Mouse (Mus musculus) intestine, postnatal 0 days (tissue): Measurements from ENCODE around the gene Tmem150c. TPM values are rescaled to one million over a fixed set of nuclear protein-coding genes. Genes with fewer than 3 reads are reported as not detected.

Experiments used
- ATAC-seq: fragments of 200-750 bp; cut with Nextera tagmentation; 2 replicates; pipeline ENCODE4 v1.8.0; 2017; ENCODE audit warnings: mild to moderate bottlenecking, moderate TSS enrichment, moderate library complexity
- H3K27ac ChIP-seq: fragments of 300-500 bp; sonication (generic); 2 replicates; pipeline ENCODE4 v1.5.1; 2014; ENCODE audit warnings: mild to moderate bottlenecking, low read depth, low read length, moderate library complexity
- H3K27me3 ChIP-seq: fragments of 300-500 bp; sonication (generic); replicated peaks from 2 replicates; pipeline ENCODE4 v1.6.1; 2014; ENCODE audit warnings: low read length, mixed read lengths; ENCODE audit not compliant: control insufficient read depth, insufficient read depth
- H3K36me3 ChIP-seq: fragments of 300-500 bp; sonication (generic); 2 replicates; pipeline ENCODE4 v1.6.1; 2014; ENCODE audit warnings: mild to moderate bottlenecking, moderate library complexity; ENCODE audit not compliant: control insufficient read depth, insufficient read depth
- H3K4me1 ChIP-seq: fragments of 300-500 bp; sonication (generic); replicated peaks from 2 replicates; pipeline ENCODE4 v1.6.1; 2014; ENCODE audit warnings: antibody characterized with exemption, low read length, mixed read lengths; ENCODE audit not compliant: control insufficient read depth, insufficient read depth
- H3K4me2 ChIP-seq: fragments of 300-500 bp; sonication (generic); replicated peaks from 2 replicates; pipeline ENCODE4 v1.6.1; 2014; ENCODE audit warnings: low read depth, mild to moderate bottlenecking, moderate library complexity
- H3K4me3 ChIP-seq: fragments of 300-500 bp; sonication (generic); 2 replicates; pipeline ENCODE4 v1.5.1; 2014; ENCODE audit warnings: low read depth, low read length
- H3K9ac ChIP-seq: fragments of 300-500 bp; sonication (generic); 2 replicates; pipeline ENCODE4 v1.6.1; 2014; ENCODE audit warnings: mild to moderate bottlenecking, low read depth, low read length
- H3K9me3 ChIP-seq: fragments of 300-500 bp; sonication (generic); 2 replicates; pipeline ENCODE4 v1.6.1; 2016; ENCODE audit warnings: mixed run types; ENCODE audit not compliant: control insufficient read depth
- CTCF ChIP-seq: sonication (generic); IDR thresholded peaks from 2 replicates; pipeline ENCODE4 v1.5.1; 2016; ENCODE audit warnings: low read depth, mild to moderate bottlenecking, control low read depth, antibody characterized with exemption, moderate library complexity
- WGBS: fragments of 180-500 bp; shearing (Covaris S2); extraction: QIAGEN DNeasy Blood & Tissue Kit; methylation state at CpG from one replicate; pipeline ENCODE4 v1.1.7; 2014; 5-methylcytosine and 5-hydroxymethylcytosine counted together
- polyA plus RNA-seq: library from polyadenylated mRNA; unstranded; fragments of >200 nt; fragmentation: Nextera tagmentation; extraction: Ambion mirVana; gene quantifications from 2 replicates; pipeline ENCODE4 v1.2.1, GENCODE M21; 2015

The Tmem150c gene
- polyA plus RNA-seq, 1 experiment from 2014 or later, result 1.1 TPM

DNA sequence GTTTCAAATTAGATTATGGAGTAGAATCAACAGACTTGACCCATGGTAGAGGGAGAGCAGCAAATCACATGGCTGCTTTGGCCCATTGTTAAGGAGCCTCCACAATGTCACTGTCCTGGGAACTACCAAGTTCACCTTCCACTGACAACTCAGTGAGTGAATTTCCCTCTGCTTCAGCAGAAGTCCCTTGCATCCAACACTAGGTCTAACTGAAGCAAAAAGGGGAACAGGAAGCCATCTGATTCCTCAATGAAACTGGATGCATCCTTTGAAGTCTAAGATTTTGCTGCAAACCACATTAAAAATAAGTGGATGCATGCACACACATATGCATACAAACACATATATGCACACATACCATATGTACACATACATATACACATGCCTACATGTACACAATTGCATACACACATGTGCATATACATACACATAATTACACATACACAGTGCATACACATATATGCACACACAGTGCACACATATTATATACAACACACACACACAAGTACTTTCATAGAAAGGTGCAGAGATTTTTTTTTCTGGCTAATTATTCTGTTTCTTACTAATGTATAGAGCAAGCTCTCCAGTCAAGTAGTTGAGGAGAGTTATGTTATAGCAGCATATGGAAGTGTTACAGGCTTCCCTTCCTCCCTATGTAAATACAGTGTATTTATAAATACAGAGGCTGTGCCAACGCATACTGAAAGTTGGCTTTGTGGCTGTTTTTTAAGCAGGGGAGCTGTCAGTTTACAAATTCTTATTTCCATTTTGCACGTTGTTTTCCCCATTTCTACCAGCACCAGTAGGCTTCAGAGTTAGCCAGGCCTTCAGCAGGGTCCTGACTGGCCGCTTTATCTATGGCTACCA, 27.7 kb upstream of the Tmem150c start:
- Histone ChIP-seq H3K9me3 (no peaks in the 10 kb centered on the region), H3K9ac (no peak overlapping the region), H3K4me1 (no peaks in the 10 kb centered on the region), H3K4me2 (no peak overlapping the region), H3K27ac (no peak overlapping the region), H3K4me3 (no peak overlapping the region), H3K36me3 (no peaks in the 10 kb centered on the region), H3K27me3 (no peaks in the 10 kb centered on the region)
- no peak for ATAC-seq
- no peak for TF ChIP-seq CTCF
- WGBS, result 77% methylated on average over 3 of the region's 3 CpGs

DNA sequence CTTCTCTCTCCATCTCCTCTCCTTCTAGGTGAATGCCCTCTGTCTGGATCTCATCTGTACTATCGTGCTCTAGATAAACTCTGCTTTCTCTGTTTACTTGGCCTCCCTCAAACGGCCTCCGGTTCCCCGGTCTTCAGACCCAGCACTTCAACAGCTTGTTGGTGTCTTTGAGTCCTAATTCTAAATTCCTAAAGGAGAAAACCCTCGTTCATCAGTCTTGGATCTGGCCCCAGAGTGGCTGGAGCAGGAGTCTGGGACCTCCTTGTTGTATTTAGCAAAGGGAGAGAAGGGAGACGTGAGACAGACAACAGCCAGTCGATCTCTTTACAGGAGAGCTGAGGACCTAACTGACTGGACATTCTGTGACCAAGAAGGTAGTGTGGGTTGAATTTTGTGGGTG, 27.0 kb upstream of the Tmem150c start:
- Histone ChIP-seq H3K9ac (no peak overlapping the region), H3K36me3 (no peaks in the 10 kb centered on the region), H3K4me2 (no peak overlapping the region), H3K27me3 (no peaks in the 10 kb centered on the region), H3K4me3 (no peak overlapping the region), H3K9me3 (no peaks in the 10 kb centered on the region), H3K27ac (no peak overlapping the region), H3K4me1 (no peaks in the 10 kb centered on the region)
- WGBS, result 31% methylated on average over 7 of the region's 7 CpGs
- TF ChIP-seq CTCF, result no peak
- ATAC-seq, result no peak

DNA sequence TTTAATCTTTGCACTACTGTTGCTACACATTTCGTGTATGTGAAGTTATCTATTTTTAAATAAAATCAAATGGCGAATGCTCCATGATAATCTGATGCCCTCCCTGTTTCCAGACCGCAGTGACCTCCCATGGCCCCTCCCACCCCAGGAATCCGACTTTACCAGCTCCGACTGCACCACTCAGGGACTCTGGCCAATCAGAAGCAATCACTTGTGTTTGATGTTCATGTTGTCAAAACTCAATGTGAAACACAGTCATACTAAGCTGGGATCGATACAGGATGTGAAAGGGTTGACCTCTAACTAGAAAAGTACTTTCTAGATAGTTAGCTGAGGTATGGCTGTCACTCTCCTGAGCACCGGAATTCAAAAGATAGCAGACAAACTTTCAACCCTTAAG, 26.3 kb upstream of the Tmem150c start:
- Histone ChIP-seq H3K36me3 (no peaks in the 10 kb centered on the region), H3K4me2 (no peak overlapping the region), H3K9ac (no peak overlapping the region), H3K4me3 (no peak overlapping the region), H3K27ac (no peak overlapping the region), H3K4me1 (no peaks in the 10 kb centered on the region), H3K27me3 (no peaks in the 10 kb centered on the region), H3K9me3 (no peaks in the 10 kb centered on the region)
- 20% methylated on average over 7 of the region's 7 CpGs for WGBS
- TF ChIP-seq CTCF, result no peak
- no peak for ATAC-seq

DNA sequence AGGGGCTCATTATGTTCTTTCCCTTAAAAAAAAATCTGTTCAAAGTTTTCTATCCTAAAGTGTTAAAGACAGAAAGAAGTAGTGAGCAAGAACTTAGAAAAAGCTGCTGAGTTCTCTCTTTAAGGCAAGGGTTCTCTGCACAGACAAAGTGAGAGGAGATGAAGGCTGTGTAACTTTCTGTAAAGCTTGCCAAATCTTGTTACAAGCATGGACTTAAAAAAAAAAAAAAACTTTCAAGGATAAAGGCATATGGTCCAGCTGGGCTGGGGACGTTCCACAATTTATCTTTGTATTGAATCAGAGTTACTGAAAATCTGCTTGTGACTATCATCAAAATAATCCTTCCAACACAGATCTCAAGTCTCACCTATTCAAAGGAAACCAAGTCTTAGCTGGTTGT, 21.4 kb upstream of the Tmem150c start:
- WGBS, result 52% methylated on average over 1 of the region's 1 CpGs
- H3K4me3 ChIP-seq, result no peak overlapping the region

DNA sequence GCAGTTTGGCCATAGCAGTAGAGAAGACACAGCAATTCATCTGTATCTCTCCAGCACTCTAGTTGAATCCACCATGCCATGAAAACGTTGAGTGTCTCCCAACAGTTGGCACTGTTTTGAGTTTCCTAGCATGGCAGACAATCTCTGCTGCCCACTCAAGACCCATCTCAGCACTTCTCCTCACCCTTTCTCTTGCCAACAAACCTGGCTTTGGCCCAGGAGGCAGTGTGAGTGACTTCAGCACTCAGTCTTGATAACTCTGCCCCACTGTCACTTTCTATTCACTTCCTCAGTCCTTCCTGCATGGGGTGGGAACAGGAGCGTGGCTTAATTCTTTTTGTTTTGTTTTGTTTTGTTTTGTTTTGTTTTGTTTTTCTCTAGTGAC, 19.2 kb upstream of the Tmem150c start:
- Histone ChIP-seq H3K4me2 (no peak overlapping the region), H3K4me3 (no peak overlapping the region), H3K27me3 (no peaks in the 10 kb centered on the region), H3K9me3 (no peaks in the 10 kb centered on the region), H3K27ac (no peak overlapping the region), H3K36me3 (no peaks in the 10 kb centered on the region), H3K4me1 (no peaks in the 10 kb centered on the region), H3K9ac (no peak overlapping the region)
- no peak for TF ChIP-seq CTCF
- 64% methylated on average over 2 of the region's 2 CpGs for WGBS
- no peak for ATAC-seq

More for the DNA sequence above, 21.4 kb upstream of the Tmem150c start:
- Histone ChIP-seq H3K27me3 (no peaks in the 10 kb centered on the region), H3K4me1 (no peaks in the 10 kb centered on the region), H3K9me3 (no peaks in the 10 kb centered on the region), H3K27ac (no peak overlapping the region), H3K4me2 (no peak overlapping the region), H3K36me3 (no peaks in the 10 kb centered on the region), H3K9ac (no peak overlapping the region)
- TF ChIP-seq CTCF, result no peak
- no peak for ATAC-seq

DNA sequence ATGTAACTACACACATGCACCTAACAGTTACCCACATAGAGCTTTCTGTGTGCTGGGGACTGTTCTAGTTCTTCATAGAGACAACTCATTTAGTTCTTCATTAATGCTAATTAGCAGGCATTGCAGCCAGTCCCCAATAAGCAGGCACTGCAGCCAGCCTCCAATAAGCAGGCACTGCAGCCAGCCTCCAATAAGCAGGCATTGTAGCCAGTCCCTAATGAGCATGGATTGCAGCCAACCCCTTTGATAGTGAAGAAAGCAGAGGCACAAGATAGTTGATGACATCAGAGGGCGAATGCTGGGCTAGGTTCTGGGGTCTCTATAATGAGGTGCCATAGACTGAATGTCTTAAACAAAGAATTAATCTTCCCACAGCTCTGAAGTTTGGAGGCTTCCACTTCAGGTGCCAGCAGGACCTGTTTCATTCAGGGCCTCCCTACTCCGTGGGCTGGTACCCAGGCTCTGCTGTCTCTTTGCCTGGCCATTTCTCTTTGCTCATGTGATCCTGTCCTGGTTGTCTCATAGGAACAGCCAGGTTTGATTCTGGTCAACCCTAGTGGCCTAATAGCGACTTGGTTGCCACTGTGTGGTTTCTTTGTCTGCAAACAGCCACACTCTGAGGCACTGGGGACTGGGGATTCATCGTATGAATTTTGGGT, 18.6 kb upstream of the Tmem150c start:
- H3K36me3 ChIP-seq, result no peaks in the 10 kb centered on the region
- WGBS, result 84% methylated on average over 4 of the region's 4 CpGs
- no peaks in the 10 kb centered on the region for H3K4me1 ChIP-seq
- H3K9me3 ChIP-seq, result no peaks in the 10 kb centered on the region
- no peak for ATAC-seq
- H3K9ac ChIP-seq, result no peak overlapping the region
- no peak overlapping the region for H3K4me3 ChIP-seq
- no peak overlapping the region for H3K4me2 ChIP-seq
- no peak for TF ChIP-seq CTCF
- no peak overlapping the region for H3K27ac ChIP-seq
- no peaks in the 10 kb centered on the region for H3K27me3 ChIP-seq
